Mouse (Mus musculus) urinary bladder, postnatal 14 days (tissue): ENCODE results near the gene Asb2.
A peak's percentile ranks its signal among the peaks of the same experiment; 100 is the strongest.

Source experiments
- DNase-seq: peaks from one replicate; pipeline ENCODE4 v3.0.0; 2021; ENCODE audit warnings: low spot score

Asb2 gene

DNA sequence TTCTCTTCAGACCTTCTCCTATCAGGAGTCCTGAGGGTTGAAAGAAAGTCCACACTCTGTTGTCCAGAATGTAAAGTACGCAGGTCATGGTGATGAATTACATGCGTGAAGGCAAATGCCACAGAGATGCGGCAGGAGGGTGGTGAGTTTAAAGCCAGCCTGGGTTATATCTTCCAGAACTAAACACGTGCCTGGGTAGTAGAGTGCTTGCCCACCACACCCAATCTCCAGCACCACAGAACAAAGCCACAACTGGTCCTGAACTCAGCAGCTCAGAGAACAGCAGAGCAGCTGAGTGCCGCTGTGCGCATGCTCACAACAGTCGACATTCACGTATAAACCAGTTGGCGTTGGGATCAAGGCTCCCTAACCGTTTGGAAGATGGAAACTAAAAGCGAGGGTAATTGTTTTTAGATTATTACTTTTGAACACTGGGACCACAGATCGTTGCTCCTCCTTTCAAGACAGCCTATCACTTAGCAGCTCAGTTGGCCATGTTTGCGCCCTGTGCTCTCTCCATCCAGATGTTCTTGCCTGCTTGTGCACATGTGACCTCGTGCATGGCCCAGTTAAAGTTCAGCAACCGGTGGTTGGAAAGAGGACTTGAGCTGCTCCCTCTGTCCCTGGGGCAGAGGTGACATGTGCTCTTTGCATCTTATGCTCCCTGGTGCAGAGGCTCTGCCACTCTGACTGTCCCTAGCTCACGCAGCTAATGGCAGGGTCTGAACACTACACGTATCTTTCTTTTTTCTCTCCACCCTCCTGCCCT is 5.9 kb upstream of the Asb2 start:
- no peak for DNase-seq

DNA sequence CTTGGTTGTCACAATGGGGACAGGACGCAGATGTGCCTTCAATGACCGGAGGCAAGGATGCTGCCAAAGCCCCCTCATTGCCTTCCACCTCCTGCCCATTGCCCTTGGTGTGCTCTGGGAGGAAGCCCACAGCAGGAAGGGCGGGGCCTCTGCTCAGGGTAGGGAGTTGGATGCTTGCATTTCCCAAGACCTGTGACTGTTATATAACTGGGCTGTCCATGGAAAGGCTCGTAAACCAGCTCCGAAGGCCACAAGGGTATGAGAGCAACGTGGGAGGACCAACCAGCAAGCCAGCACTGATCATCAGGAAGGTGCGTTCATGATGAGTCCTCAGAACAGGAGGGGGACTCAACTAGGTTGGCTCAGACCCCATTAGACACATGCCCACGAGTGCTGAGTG is 5.0 kb upstream of the Asb2 start:
- DNase-seq, result no peak

DNA sequence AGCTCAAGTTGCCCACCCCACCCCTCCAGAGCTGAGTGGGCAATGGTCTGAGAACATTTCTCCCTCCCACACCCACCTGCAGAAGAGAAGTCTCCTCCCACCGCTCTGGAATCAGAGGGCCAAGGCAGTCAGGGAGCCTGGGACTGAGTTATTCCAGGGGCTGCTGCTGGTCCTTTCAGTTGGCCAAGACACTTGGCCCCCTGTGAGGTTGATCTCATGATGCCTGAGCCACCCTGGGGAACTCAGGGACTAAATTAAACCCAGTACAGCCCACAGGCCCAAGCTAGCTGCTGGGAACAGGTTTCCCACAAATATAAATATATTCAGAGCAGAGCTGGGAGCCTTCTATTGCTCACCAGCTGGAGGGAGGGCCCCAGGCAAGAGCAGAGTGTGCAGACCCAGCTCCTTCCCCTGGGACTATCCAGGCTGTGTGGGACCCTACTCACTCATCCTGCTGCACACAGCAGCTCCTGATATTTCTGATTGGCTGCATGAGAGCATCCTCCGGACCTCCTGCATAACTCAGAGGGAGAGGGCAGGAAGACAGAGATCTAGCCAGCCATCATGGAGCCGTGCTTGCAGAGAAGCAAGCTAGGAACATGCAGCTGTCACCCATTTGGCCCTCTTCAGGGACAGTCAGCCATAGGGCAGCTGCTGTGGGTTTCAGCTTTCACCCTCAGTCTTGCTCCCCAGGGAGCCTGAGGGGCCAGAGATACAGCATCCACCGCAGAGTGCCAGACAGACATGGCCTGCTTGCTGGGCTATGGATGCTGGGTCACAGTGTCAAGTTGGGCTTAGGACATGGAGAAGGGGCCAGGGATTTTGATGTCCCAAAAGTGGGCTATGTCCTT is 3.4 kb upstream of the Asb2 start:
- no peak for DNase-seq

GRCm38 (mm10) chr12:103358216-103358615 is 2.4 kb upstream of the Asb2 start:
- no peak for DNase-seq

- DNase-seq, result no peak
Observed at GRCm38 (mm10) chr12:103356415-103356748, 581 bp upstream of the Asb2 start.

DNA sequence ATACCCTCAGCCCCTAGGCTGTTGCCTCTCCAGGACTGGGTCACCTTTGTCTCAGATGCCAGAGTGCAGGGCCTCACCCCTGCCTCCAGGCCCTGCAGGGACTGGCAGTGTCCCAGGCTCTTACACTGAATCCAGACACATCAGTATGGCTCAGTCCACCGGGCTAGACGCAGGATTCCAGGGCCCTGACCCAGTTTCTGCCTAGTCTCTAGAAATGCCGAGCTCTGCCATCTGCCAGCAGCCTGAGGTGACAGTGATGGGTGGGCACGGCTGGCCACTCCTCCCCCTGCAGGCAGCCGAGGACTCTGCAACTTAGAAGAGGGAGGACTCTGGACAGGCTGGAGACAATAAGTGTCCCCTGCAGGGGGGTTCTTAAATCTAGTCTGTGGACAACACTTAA is 2.3 kb downstream of the Asb2 start:
- peak; percentile 21 for DNase-seq

GRCm38 (mm10) chr12:103352735-103353134 is 3.1 kb downstream of the Asb2 start:
- DNase-seq, result no peak

- peak; percentile 82 for DNase-seq
Observed at GRCm38 (mm10) chr12:103348506-103348905, 7.3 kb downstream of the Asb2 start.

GRCm38 (mm10) chr12:103347406-103347805 is 8.4 kb downstream of the Asb2 start:
- no peak for DNase-seq

GRCm38 (mm10) chr12:103346945-103347344 is 8.9 kb downstream of the Asb2 start:
- DNase-seq, result no peak

GRCm38 (mm10) chr12:103344934-103345333 is 10.9 kb downstream of the Asb2 start:
- DNase-seq, result no peak

DNA sequence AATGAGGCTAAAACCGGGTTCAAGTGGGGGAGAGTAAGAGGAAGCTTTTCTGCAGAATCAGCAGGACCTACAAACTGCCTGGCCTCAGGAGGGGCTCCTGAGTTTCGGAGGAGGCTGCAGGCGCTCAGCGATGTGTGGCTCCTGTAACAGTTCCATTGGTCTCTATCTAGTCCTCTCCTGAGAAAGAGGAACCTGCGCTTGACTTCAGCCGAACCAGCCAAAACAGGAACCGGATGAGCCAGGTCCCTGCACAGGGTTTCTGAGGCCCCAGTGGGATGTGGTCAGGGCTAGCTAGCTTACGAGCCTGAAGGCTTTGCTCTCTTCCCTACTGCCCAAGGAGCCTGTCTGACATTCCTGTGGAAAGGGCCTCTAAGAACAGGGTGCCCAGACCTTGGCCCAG is 12.3 kb downstream of the Asb2 start:
- DNase-seq, result no peak

GRCm38 (mm10) chr12:103341212-103341611 is 14.6 kb downstream of the Asb2 start:
- DNase-seq, result no peak

DNA sequence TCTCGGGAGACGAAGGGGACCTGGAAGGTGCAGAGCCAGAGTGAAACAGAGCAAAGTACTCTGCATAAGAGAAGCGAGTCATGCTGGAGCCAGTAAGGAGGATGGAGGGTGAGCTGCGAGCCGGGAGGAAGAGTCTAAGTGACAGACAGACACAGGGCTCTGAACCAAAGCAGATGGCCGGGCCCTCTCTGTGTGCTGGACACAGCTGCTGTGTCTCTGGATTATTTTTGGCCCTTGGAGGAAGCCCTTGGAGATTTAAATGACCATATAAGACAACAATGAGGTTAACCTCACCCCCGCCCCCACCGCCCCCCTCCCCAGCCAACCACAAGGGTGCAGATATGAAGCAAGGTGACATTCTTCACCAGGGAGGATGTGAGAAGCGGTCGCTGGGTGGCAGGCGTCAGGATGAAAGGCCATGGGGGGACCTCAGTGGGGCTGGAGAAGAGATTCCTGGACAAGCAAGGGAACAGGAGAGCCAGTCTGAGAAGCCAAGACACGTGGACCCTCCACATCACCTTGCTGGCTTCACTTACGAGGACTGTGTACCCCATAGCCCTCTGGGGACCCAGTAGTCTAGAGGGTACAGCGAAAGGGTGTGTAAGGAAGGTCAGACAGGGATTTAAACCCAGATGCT is 17.5 kb downstream of the Asb2 start:
- no peak for DNase-seq

DNA sequence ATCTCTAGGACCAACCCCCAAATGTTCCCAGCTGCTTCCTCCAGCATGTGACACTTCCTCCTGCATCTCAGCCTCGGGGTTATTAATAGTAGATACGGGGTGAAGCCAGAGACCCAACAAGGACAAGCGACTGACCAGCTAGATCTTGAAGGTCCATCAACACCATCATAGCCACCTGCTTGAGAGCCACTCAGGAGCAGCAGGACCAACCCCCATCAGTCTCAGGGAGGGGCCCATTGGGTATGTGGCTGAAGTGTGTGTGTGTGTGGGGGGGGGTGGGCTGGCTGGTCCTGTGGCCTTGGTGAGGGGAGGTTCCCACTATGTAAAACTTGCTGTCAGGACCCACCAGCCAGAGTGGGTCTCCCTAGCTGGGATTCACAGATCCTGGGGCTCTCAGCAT is 19.0 kb downstream of the Asb2 start:
- DNase-seq, result no peak

DNA sequence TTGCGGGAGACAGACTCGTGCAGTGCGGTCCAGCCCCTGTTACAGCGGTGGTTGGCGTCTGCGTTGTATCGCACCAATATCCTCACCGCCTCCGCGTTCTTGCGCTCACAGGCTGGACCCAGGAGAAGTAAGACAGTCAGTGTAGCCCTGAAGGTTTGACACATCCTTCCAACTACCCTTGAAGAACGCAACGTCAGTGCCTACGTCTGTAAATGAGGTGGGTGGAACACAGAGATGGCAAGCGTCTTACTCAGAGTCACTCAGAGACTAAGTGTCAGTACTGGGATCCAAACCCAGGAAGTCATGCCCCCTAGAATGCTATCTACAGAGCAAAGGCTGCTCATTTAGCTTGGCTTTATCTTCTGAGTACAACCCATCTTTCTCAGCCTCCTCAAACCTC is 22.4 kb downstream of the Asb2 start:
- DNase-seq, result no peak

GRCm38 (mm10) chr12:103332879-103333278 is 22.9 kb downstream of the Asb2 start:
- no peak for DNase-seq

GRCm38 (mm10) chr12:103331491-103331890 is 24.3 kb downstream of the Asb2 start:
- DNase-seq, result no peak

GRCm38 (mm10) chr12:103328448-103329191 is 27.2 kb downstream of the Asb2 start:
- no peak for DNase-seq

DNA sequence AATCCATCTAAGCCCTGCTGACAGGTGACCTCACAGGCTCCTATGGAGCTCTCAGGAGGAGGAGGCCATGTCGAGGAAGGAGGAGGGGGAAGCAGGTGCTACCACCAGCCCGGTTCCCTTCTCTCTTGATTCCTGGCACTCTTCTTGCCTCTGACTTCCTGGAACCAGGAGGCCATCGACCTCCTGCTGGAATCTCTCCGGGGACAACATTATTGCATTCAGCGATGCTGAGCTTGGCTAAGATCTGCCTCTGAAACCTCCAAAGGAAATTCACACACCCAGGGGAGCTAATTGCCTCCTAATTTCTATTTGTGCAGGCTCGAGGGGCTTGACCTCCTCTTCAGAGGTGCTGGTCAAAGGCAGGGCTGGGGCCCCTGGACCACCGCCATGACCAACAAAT is 28.7 kb downstream of the Asb2 start:
- no peak for DNase-seq

DNA sequence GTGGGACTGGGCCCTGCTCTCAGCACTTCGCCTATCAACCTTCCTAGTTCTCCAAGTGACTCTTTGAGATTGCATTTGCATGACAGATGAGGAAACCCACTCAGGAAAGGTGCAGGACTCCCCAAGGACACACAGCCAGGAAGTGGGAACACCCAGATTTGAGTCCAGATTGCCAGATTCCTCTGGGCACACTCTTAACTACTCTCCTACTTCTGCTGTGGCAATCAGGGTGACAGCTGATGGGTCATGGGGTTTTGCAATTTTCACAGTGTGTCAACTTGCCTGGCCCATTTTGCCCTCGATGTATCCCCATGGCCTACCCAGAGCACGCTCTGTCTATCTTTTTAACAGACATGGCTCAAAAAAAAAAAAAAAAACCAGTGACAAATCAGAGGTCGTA is 29.2 kb downstream of the Asb2 start:
- DNase-seq, result no peak

DNA sequence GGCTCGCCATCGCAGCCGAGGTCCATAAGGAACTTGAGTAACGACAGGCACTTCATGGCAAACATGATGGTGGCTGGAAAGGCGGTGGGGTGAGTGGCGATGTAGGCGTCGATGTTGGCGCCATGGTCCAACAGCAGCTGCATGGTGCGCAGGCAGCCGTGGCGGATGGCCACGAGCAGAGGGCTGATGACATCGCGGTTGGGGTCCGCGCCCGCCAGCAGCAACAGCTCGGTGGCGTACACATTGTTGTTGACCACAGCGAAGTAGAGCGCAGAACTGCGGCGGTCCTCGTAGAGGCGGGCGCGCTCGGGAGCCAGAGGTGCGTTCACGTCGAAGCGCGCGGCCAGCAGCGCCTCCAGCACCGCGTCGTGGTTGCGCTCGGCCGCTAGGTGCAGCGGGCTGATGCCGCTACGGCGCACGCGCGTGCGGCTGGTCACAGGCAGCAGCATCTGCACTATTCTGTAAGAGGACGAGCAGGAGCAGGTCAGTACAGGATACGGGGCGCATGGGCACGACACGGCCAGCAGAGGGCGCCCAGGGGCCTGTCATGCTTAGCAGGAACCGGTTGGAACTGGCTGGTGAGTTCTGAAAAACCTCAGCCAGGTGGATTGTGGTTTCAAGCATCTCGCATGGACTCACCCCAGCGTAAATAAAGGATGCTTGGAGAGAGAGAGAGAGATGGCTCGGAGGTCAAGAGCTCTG is 30.5 kb downstream of the Asb2 start:
- DNase-seq, result peak; percentile 90
